ENCODE assay signal across 9 mouse cellular contexts in the genomic region with DNA sequence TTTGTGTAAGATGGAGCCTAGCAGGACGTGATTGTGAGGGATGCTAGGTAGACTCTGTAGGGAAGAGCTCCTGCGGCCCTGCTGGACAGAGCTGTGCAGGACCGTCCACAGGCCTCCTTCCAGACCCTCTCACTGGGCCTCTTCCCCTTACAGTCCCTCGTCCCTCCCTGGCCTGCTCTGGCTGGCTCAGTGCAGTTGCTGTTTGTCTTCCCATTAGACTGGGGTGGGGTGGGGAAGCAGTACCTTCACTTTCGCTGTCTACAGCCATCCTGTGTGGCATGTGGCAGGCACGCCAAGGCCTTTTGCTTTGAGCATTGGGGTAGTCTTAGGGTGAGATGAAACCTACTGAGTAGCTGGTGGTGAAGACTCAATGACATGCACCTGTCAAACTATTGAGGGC. TPM values are rescaled to one million over a fixed set of nuclear protein-coding genes. Genes with fewer than 3 reads are reported as not detected.
DNase-seq lines count a peak whose midpoint lies in the region; ATAC-seq and TF ChIP-seq lines count a peak whose summit lies in the region.
"Had no signal": no experiment of that assay in that cellular context is flagged by ENCODE, and none has a peak within 500 bp of the region (broad histone marks: within the 10 kb centered on the region; RNA-seq: fewer than 3 reads in every experiment).

No protein-coding gene starts in this region.

- peak overlapping the region; percentile 93 for H3K27ac ChIP-seq in spleen, adult 2 months (ENCODE audit: insufficient read depth, low read length)

- peaks cover 28% of the 10 kb centered on the region; the same call in 1 of the 2 replicates for H3K4me1 ChIP-seq in spleen, adult 2 months (ENCODE audit: control insufficient read depth, insufficient read depth, insufficient read length)

- H3K4me3 ChIP-seq in spleen, adult 2 months (ENCODE audit: extremely low read depth, insufficient read depth, insufficient read length), result peak overlapping the region; percentile 76
- H3K4me3 ChIP-seq: myocyte had no signal

- H3K27me3 ChIP-seq in spleen, adult 2 months (ENCODE audit: control insufficient read depth, insufficient read depth, low read length), result no peaks in the 10 kb centered on the region

- peak; percentile 19; the same call in 1 of the 2 replicates for TF ChIP-seq POLR2A in spleen, adult 2 months (IDR thresholded peaks at IDR 0.05; ENCODE audit: low read depth, low read length)

- peak; percentile 73 for ATAC-seq in monocyte, adult 5-6 weeks (replicated peaks; ENCODE audit: insufficient number of reproducible peaks, low FRiP score, low TSS enrichment, poor library complexity, severe bottlenecking)
- ATAC-seq in frontal cortex, adult (ENCODE audit: low TSS enrichment), result no peak

- DNase-seq in heart, adult 11 months, result peak; percentile 94
- DNase-seq in heart, adult 8-10 months (ENCODE audit: low spot score), result no peak
- peak in 1 of 2 experiments; percentile 61 for DNase-seq in spleen, adult 2 months (ENCODE audit: low read depth in 1 of 2, low spot score in 2 of 2)
- no peak for DNase-seq in spleen, adult 12 weeks (ENCODE audit: low spot score)
- no peak for DNase-seq in right cerebral cortex, postnatal 4 days
- DNase-seq in left cerebral cortex, adult 8-10 months (ENCODE audit: low spot score in 2 of 2), result no peak

- peaks cover 20% of the 10 kb centered on the region for H3K36me3 ChIP-seq in spleen, adult 2 months (ENCODE audit: control insufficient read depth, insufficient read depth, low read length)

- WGBS in spleen, adult 2 months, result 16% methylated on average over 6 of the region's 6 CpGs

- no peak for TF ChIP-seq CTCF in spleen, adult 2 months (IDR thresholded peaks at IDR 0.05; ENCODE audit: extremely low read depth, insufficient read depth, insufficient read length, insufficient replicate concordance)

RNA-seq across cellular contexts. Expression of a gene that starts 15.7 kb away (rescaled TPM):
- 10 to 100 TPM; 26.3 to 33.8 (median 29.8) TPM for total RNA-seq in heart, adult 8-10 months (2022)
- 233 and 234 TPM in 2 replicates for polyA plus RNA-seq in spleen, adult 2 months (2012; rRNA removed)
- total RNA-seq in monocyte, adult 5-6 weeks (2017), result 148 to 199 TPM (median 172 TPM) in 3 replicates
- 10 to 100 TPM; 60.8 to 79.1 (median 71.2) TPM for total RNA-seq in left cerebral cortex, adult 8-10 months (2022)

RNA-seq across cellular contexts. Expression of a gene that starts 41.6 kb away (rescaled TPM):
- total RNA-seq in heart, adult 8-10 months (2022), result 1 to 10 TPM in 3 of 4 experiments, under 1 TPM in 1; 0.73 to 2.3 (median 1.2) TPM
- 187 and 218 TPM in 2 replicates for polyA plus RNA-seq in spleen, adult 2 months (2012; rRNA removed)
- 572 to 636 TPM (median 611 TPM) in 3 replicates for total RNA-seq in monocyte, adult 5-6 weeks (2017)
- 1 to 10 TPM in 1 of 4 experiments, under 1 TPM in 3; 0.44 to 1.3 (median 0.67) TPM for total RNA-seq in left cerebral cortex, adult 8-10 months (2022)

RNA-seq across cellular contexts. Expression of a gene that starts 43.5 kb away (rescaled TPM):
- under 1 TPM; 0.22 to 0.65 (median 0.50) TPM for total RNA-seq in heart, adult 8-10 months (2022)
- 0.37 and 0.60 TPM in 2 replicates for polyA plus RNA-seq in spleen, adult 2 months (2012; rRNA removed)
- total RNA-seq in monocyte, adult 5-6 weeks (2017), result 0.78 to 2.7 TPM (median 0.85 TPM) in 3 replicates
- total RNA-seq in left cerebral cortex, adult 8-10 months (2022), result 10 to 100 TPM; 49.8 to 53.4 (median 50.2) TPM

Comparison
In these comparisons a context has a peak if more than half of its experiments do, and no peak if none do; other contexts are left out.
1. RNA of a gene that starts 41.6 kb away (total RNA-seq): 572 to 636 TPM in monocyte, adult 5-6 weeks; 0.73 to 2.3 TPM in heart, adult 8-10 months and 0.44 to 1.3 TPM in left cerebral cortex, adult 8-10 months; every median in the first group is over 100 times any median in the second.
2. RNA of a gene that starts 43.5 kb away (total RNA-seq): 49.8 to 53.4 TPM in left cerebral cortex, adult 8-10 months; 0.78 to 2.7 TPM in monocyte, adult 5-6 weeks and 0.22 to 0.65 TPM in heart, adult 8-10 months; every median in the first group is over 10 times any median in the second.